Comparison of ENCODE assay signal across 8 mouse cellular contexts in the genomic region with DNA sequence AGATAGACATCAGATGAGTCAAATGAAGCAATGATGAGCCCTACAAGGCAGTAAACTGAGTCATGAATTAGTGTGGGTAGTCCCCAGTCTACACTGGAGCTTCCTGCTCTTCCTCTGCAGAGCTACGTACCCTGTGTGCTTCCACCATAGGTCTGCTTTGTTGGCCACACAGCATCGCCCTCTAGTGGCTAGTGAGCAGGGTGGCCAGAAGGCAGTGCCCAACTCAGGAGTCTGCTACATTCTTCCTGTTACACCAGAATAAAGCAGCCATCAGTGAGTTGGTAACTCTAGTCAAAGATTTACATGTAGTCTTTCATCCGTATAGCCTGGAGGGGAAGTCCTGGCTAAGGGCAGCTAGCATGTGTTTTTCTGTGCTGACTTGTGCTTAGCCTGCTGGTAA. TPM values are rescaled to one million over a fixed set of nuclear protein-coding genes. Genes with fewer than 3 reads are reported as not detected.
A peak's percentile ranks its signal among the peaks of the same experiment; 100 is the strongest.
DNase-seq lines count a peak whose midpoint lies in the region; ATAC-seq and TF ChIP-seq lines count a peak whose summit lies in the region.

No protein-coding gene starts in this region.

- H3K27ac ChIP-seq in embryonic facial prominence, embryonic 10.5 days (replicated peaks), result no peak overlapping the region
- H3K27ac ChIP-seq in heart, embryonic 12.5 days (ENCODE audit: poor library complexity, severe bottlenecking), result no peak overlapping the region
- peak overlapping the region; percentile 82 for H3K27ac ChIP-seq in kidney, embryonic 16.5 days (ENCODE audit: low read length)
- no peak overlapping the region for H3K27ac ChIP-seq in liver, postnatal 0 days (ENCODE audit: low read depth)
- H3K27ac ChIP-seq in neural tube, embryonic 14.5 days (ENCODE audit: low read depth, low read length), result no peak overlapping the region

- H3K4me1 ChIP-seq in embryonic facial prominence, embryonic 10.5 days, result no peaks in the 10 kb centered on the region
- H3K4me1 ChIP-seq in heart, embryonic 12.5 days (replicated peaks), result peaks cover 18% of the 10 kb centered on the region
- peaks cover 49% of the 10 kb centered on the region for H3K4me1 ChIP-seq in kidney, embryonic 16.5 days (ENCODE audit: insufficient read depth, low read length)
- peaks cover 25% of the 10 kb centered on the region for H3K4me1 ChIP-seq in liver, postnatal 0 days (ENCODE audit: insufficient read depth)
- H3K4me1 ChIP-seq in neural tube, embryonic 14.5 days (ENCODE audit: control insufficient read depth, insufficient read depth, low read length), result no peaks in the 10 kb centered on the region

- H3K4me3 ChIP-seq in embryonic facial prominence, embryonic 10.5 days, result no peak overlapping the region
- no peak overlapping the region for H3K4me3 ChIP-seq in heart, embryonic 12.5 days
- no peak overlapping the region for H3K4me3 ChIP-seq in kidney, embryonic 16.5 days (ENCODE audit: low read length)
- no peak overlapping the region for H3K4me3 ChIP-seq in liver, postnatal 0 days (ENCODE audit: low read depth, low read length)
- no peak overlapping the region for H3K4me3 ChIP-seq in neural tube, embryonic 14.5 days (ENCODE audit: low read depth, low read length)

- peaks cover 97% of the 10 kb centered on the region for H3K36me3 ChIP-seq in embryonic facial prominence, embryonic 10.5 days (replicated peaks)
- H3K36me3 ChIP-seq in heart, embryonic 12.5 days, result peaks cover 78% of the 10 kb centered on the region
- H3K36me3 ChIP-seq in kidney, embryonic 16.5 days (ENCODE audit: insufficient read depth, low read length), result peaks cover 64% of the 10 kb centered on the region
- H3K36me3 ChIP-seq in liver, postnatal 0 days (replicated peaks; ENCODE audit: insufficient read depth, low read length), result peaks cover 29% of the 10 kb centered on the region
- H3K36me3 ChIP-seq in neural tube, embryonic 14.5 days (ENCODE audit: control insufficient read depth, insufficient read depth, low read length), result peaks cover 57% of the 10 kb centered on the region

- peaks cover 9% of the 10 kb centered on the region; the same call in 1 of the 2 replicates for H3K9me3 ChIP-seq in embryonic facial prominence, embryonic 10.5 days
- peaks cover 6% of the 10 kb centered on the region; the same call in 1 of the 2 replicates for H3K9me3 ChIP-seq in heart, embryonic 12.5 days (replicated peaks)
- H3K9me3 ChIP-seq in kidney, embryonic 16.5 days (ENCODE audit: low read length), result no peaks in the 10 kb centered on the region
- H3K9me3 ChIP-seq in liver, postnatal 0 days (ENCODE audit: low read length), result no peaks in the 10 kb centered on the region
- H3K9me3 ChIP-seq in neural tube, embryonic 14.5 days (ENCODE audit: control insufficient read depth, low read length), result no peaks in the 10 kb centered on the region

- no peak overlapping the region for H3K9ac ChIP-seq in heart, embryonic 12.5 days
- H3K9ac ChIP-seq in kidney, embryonic 16.5 days (replicated peaks; ENCODE audit: low read length), result no peak overlapping the region
- H3K9ac ChIP-seq in liver, postnatal 0 days (replicated peaks), result no peak overlapping the region
- H3K9ac ChIP-seq in neural tube, embryonic 14.5 days (replicated peaks; ENCODE audit: low read depth, low read length), result no peak overlapping the region

- ATAC-seq in heart, embryonic 12.5 days (ENCODE audit: insufficient number of reproducible peaks, low FRiP score), result peak; percentile 73
- peak; percentile 83 for ATAC-seq in kidney, embryonic 16.5 days (ENCODE audit: low FRiP score, low TSS enrichment)
- ATAC-seq in liver, postnatal 0 days, result peak; percentile 71
- peak; percentile 87 for ATAC-seq in neural tube, embryonic 14.5 days (ENCODE audit: low read depth)

- H3K27me3 ChIP-seq in embryonic facial prominence, embryonic 10.5 days (replicated peaks; ENCODE audit: low read depth, poor library complexity, severe bottlenecking), result no peaks in the 10 kb centered on the region
- H3K27me3 ChIP-seq in heart, embryonic 12.5 days (replicated peaks), result no peaks in the 10 kb centered on the region
- no peaks in the 10 kb centered on the region for H3K27me3 ChIP-seq in kidney, embryonic 16.5 days (ENCODE audit: insufficient read depth, low read length)
- H3K27me3 ChIP-seq in liver, postnatal 0 days (ENCODE audit: insufficient read depth, low read length), result no peaks in the 10 kb centered on the region
- no peaks in the 10 kb centered on the region for H3K27me3 ChIP-seq in neural tube, embryonic 14.5 days (ENCODE audit: control insufficient read depth, insufficient read depth, low read length)

- peak; percentile 80 for DNase-seq in CD4-positive helper T cell, adult 2 months (ENCODE audit: low read depth, low spot score)
- DNase-seq in adrenal gland, adult 18-20 months (ENCODE audit: low spot score in 2 of 2), result peak; percentile 66 to 70
- DNase-seq in embryonic facial prominence, embryonic 10.5 days (ENCODE audit: low spot score), result peak; percentile 72
- peak; percentile 72 for DNase-seq in liver, postnatal 0 days
- DNase-seq in thymus, adult 18-20 months, result peak; percentile 55 to 64

- WGBS in embryonic facial prominence, embryonic 10.5 days, result 23% methylated on average over 3 of the region's 3 CpGs
- 28% methylated on average over 3 of the region's 3 CpGs for WGBS in heart, embryonic 12.5 days
- 15% methylated on average over 3 of the region's 3 CpGs for WGBS in kidney, embryonic 16.5 days
- 9% methylated on average over 3 of the region's 3 CpGs for WGBS in liver, postnatal 0 days (ENCODE audit: insufficient replicate concordance)
- WGBS in neural tube, embryonic 14.5 days, result 19% methylated on average over 3 of the region's 3 CpGs

- peak; percentile 93 for TF ChIP-seq CTCF in liver, postnatal 0 days (IDR thresholded peaks at IDR 0.05; ENCODE audit: low read depth)

- no peak for TF ChIP-seq EP300 in liver, postnatal 0 days (IDR thresholded peaks at IDR 0.05; ENCODE audit: low read depth)

- no peak overlapping the region for H3K4me2 ChIP-seq in heart, embryonic 12.5 days
- H3K4me2 ChIP-seq in kidney, embryonic 16.5 days (replicated peaks; ENCODE audit: low read depth, low read length), result no peak overlapping the region
- no peak overlapping the region for H3K4me2 ChIP-seq in liver, postnatal 0 days (ENCODE audit: low read depth, low read length)
- no peak overlapping the region for H3K4me2 ChIP-seq in neural tube, embryonic 14.5 days (ENCODE audit: low read depth, low read length)

RNA-seq across cellular contexts. Expression of a gene that starts 24.4 kb away (rescaled TPM):
- total RNA-seq in adrenal gland, adult 18-20 months (2021), result 1 to 10 TPM; 5.8 to 5.9 TPM
- 5.5 and 6.2 TPM in 2 replicates for polyA plus RNA-seq in embryonic facial prominence, embryonic 10.5 days (2016; fragmentation: Nextera tagmentation; extraction: Ambion mirVana)
- polyA plus RNA-seq in heart, embryonic 12.5 days (2016; fragmentation: Nextera tagmentation; extraction: Ambion mirVana), result 6.8 TPM in 2 replicates
- polyA plus RNA-seq in kidney, embryonic 16.5 days (2015; fragmentation: Nextera tagmentation; extraction: Ambion mirVana), result 7.4 and 8.8 TPM in 2 replicates
- 2.2 TPM in 2 replicates for polyA plus RNA-seq in liver, postnatal 0 days (2015; fragmentation: Nextera tagmentation; extraction: Ambion mirVana)
- polyA plus RNA-seq in neural tube, embryonic 14.5 days (2014; fragmentation: Nextera tagmentation; extraction: Ambion mirVana), result 27.6 and 28.0 TPM in 2 replicates

RNA-seq across cellular contexts. Expression of a gene that starts 25.8 kb away (rescaled TPM):
- 10 to 100 TPM; 16.3 to 19.8 TPM for total RNA-seq in adrenal gland, adult 18-20 months (2021)
- 5.3 and 6.7 TPM in 2 replicates for polyA plus RNA-seq in embryonic facial prominence, embryonic 10.5 days (2016; fragmentation: Nextera tagmentation; extraction: Ambion mirVana)
- polyA plus RNA-seq in heart, embryonic 12.5 days (2016; fragmentation: Nextera tagmentation; extraction: Ambion mirVana), result 6.6 and 7.3 TPM in 2 replicates
- 3.2 and 3.4 TPM in 2 replicates for polyA plus RNA-seq in kidney, embryonic 16.5 days (2015; fragmentation: Nextera tagmentation; extraction: Ambion mirVana)
- polyA plus RNA-seq in liver, postnatal 0 days (2015; fragmentation: Nextera tagmentation; extraction: Ambion mirVana), result 0.35 and 0.54 TPM in 2 replicates
- polyA plus RNA-seq in neural tube, embryonic 14.5 days (2014; fragmentation: Nextera tagmentation; extraction: Ambion mirVana), result 1.0 and 2.4 TPM in 2 replicates

RNA-seq across cellular contexts. Expression of a gene that starts 55.9 kb away (rescaled TPM):
- total RNA-seq in adrenal gland, adult 18-20 months (2021), result 100 to 1,000 TPM; 275 to 349 TPM
- polyA plus RNA-seq in embryonic facial prominence, embryonic 10.5 days (2016; fragmentation: Nextera tagmentation; extraction: Ambion mirVana), result 4.7 and 5.3 TPM in 2 replicates
- 14.4 and 17.4 TPM in 2 replicates for polyA plus RNA-seq in heart, embryonic 12.5 days (2016; fragmentation: Nextera tagmentation; extraction: Ambion mirVana)
- polyA plus RNA-seq in kidney, embryonic 16.5 days (2015; fragmentation: Nextera tagmentation; extraction: Ambion mirVana), result 10.8 and 11.9 TPM in 2 replicates
- polyA plus RNA-seq in liver, postnatal 0 days (2015; fragmentation: Nextera tagmentation; extraction: Ambion mirVana), result 0.96 and 1.1 TPM in 2 replicates
- polyA plus RNA-seq in neural tube, embryonic 14.5 days (2014; fragmentation: Nextera tagmentation; extraction: Ambion mirVana), result 4.8 and 5.3 TPM in 2 replicates
